Mouse (Mus musculus) right cerebral cortex, postnatal 14 days (tissue): ENCODE results near the gene Mtss1l.
A peak's percentile ranks its signal among the peaks of the same experiment; 100 is the strongest.

ENCODE experiments used
- DNase-seq: peaks from one replicate; pipeline ENCODE4 v3.0.0; 2022

The Mtss1l gene

GRCm38 (mm10) chr8:110708429-110708828 lies 12.8 kb upstream of the Mtss1l start:
- DNase-seq: no peak

GRCm38 (mm10) chr8:110710593-110710992 lies 10.7 kb upstream of the Mtss1l start:
- DNase-seq: no peak

- no peak for DNase-seq
Observed at GRCm38 (mm10) chr8:110711271-110711934, 9.9 kb upstream of the Mtss1l start.

DNA sequence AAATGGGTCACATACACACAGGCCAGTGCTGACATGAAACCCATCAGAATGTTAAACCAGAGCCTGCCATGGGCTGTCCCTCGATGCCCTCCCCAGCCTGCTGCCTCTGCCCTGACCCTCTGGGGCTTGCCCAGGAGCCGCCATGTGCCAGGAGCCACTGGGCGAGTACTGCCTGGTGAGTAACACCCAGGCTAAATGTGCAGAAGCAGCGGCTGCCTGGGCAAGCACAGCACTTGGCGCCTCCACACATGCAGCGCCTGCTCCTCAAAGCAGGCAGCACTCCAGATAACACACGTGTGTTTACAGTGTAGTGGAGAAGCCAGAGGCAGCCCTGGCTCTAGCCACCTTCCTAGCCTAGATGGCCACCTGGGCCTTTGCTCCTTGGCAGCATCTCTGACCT lies 8.2 kb upstream of the Mtss1l start:
- no peak for DNase-seq

- no peak for DNase-seq
Observed at GRCm38 (mm10) chr8:110714827-110715519, 6.3 kb upstream of the Mtss1l start.

GRCm38 (mm10) chr8:110716075-110716474 lies 5.2 kb upstream of the Mtss1l start:
- DNase-seq: no peak

DNA sequence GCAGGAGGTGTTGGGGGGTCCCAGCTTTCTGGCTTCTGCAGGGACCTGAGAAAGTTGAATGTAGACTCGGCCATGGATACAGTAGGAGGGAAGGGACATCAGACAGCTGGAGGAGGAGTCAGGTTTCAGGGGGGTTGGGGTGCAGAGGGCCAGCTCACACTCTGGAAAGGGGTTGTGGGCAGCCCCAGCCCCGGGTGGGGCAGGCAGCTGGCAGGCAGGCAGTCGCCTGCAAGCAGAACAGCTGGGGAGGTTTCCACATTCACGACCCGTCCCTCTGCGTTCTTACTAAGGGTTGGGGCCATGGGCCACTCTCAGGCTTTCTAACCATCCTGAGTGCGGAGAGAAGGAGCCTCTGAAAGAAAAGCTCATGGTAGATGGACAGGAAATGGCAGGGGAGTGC lies 4.1 kb upstream of the Mtss1l start:
- no peak for DNase-seq

DNA sequence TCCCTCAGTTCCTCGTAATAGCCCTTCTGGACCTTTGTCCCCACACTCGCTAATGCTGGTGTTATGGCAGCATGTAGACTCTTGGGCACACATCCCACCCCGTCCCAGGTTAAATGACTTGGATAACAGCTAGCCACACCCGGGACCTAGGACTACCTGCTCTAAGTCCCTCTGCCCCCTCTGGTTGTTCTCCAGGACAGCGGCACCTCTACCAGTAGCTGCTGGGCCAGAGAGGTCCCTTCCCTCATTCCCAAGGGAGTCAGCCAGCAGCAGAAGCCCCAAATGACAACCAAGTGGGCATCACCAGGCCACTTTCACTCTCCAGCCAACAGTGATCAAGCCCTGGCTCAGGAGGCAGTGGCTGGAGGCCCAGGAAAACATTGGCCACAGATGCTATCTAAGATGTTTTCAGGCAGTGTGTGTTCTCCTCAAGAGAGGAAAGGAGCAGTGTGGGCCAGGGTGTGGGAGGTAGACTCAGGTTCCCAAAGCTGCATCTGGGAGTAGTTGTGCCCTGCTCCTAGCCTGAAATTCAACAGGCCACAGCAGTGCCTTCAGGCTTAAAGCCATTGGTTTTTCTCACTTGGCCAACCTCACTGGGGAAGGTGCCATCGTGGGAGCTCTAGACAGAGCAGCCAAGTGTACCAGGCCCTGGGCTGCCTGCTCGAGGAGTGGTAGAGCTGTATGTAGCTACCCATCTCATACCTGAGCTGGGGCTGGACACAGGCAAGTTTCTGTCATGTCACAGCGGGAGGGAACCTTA lies 2.9 kb upstream of the Mtss1l start:
- DNase-seq: no peak

GRCm38 (mm10) chr8:110718969-110719670 lies 2.2 kb upstream of the Mtss1l start:
- DNase-seq: peak; percentile 52

- no peak for DNase-seq
Observed at GRCm38 (mm10) chr8:110719898-110720653, 1.2 kb upstream of the Mtss1l start.

GRCm38 (mm10) chr8:110721606-110722413 lies 534 bp downstream of the Mtss1l start:
- DNase-seq: peak; percentile 50

DNA sequence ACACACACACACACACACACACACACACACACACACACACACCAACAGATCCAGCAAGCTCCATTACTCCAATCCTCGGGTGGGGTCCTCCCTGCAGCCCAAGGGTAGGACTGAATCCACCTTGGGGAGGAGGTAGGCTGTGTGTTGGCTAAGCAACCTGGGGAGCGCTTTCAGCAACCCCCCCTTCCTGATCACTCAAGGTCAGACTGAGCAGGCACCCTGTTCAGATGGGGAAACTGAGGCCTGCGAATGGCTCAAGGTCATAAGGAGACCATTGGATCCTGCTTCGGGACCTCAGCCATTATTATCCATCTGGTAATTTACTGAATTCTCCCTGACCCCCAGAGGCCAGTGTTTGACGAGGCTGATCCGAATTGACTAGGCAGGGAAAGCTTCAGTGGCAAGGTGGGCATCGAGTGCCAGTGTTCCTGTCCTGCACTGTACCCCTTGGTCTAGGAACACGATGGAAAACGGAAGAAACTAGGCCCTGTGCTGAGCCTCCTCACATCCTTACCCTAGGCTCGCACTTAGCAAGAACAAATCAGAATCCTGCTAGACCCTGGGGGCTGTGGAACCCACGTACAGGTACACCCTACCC lies 1.2 kb downstream of the Mtss1l start:
- no peak for DNase-seq

DNA sequence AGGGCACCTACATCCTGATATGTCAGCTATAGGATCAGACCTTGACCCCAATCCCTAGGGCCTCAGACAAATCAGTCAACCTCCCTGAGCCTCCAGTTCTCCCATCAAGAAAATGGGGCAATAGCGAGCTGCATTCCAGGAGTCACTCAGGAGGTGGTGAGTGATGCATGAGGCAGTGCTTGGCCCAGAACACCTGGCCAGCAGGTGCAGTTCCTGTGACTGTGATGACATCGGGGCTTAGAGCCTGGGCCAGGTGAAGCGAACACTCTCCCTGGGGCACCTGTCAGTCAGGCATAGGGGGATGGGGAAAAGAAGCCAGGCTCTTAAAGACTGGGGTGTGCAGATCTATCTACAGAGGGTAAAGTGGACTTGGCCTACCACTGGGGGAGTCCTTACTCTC lies 3.2 kb downstream of the Mtss1l start:
- DNase-seq: no peak

- no peak for DNase-seq
Observed at GRCm38 (mm10) chr8:110725084-110725838, 4.0 kb downstream of the Mtss1l start.

GRCm38 (mm10) chr8:110726893-110727292 lies 5.6 kb downstream of the Mtss1l start:
- DNase-seq: peak; percentile 75

GRCm38 (mm10) chr8:110731346-110731859 lies 10.1 kb downstream of the Mtss1l start:
- DNase-seq: no peak

DNA sequence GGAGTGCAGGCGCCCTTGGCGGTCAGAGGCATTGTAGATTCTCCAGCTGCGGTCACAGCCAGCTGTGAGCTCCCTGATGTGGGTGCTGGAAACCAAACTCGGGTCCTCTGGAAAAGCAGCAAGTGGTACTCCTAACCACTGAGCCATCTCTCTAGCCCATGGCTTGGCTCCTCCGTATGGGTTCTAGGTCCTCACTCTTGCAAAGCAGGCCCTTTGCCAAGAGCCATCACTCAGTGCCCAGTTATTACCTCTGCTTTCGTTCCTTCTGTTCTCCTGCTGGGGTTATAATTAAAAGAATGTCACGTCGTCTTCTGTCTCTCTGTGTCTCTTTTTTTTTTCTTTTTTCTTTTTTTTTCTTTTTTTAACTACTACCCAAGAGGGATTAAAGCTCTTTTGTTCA lies 11.8 kb downstream of the Mtss1l start:
- no peak for DNase-seq

- peak; percentile 27 for DNase-seq
Observed at GRCm38 (mm10) chr8:110738591-110739195, 17.4 kb downstream of the Mtss1l start.

GRCm38 (mm10) chr8:110740629-110741175 lies 19.4 kb downstream of the Mtss1l start:
- DNase-seq: no peak
